Comparison of ENCODE assay signal across 13 mouse cellular contexts in the genomic region with DNA sequence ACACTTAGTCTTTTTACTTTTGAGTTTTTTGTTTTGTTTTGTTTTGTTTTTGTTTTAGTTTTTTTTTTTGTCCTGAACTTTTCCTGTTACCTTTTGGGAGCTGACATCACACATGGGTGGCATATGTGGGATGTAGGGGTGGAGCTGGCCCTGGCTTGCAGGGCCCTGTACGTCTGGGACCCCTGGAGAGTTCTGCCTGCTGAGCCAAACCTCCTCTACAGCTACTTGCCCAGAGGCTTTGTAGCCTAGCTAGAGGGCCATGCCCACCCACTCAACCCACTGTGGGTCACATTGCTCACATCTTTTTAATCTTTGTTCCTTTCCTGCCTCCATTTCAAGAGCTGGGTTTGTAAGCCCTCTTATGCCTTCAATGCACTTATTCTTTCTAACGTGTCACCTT. TPM values are rescaled to one million over a fixed set of nuclear protein-coding genes. Genes with fewer than 3 reads are reported as not detected.
A peak's percentile ranks its signal among the peaks of the same experiment; 100 is the strongest.
DNase-seq lines count a peak whose midpoint lies in the region; ATAC-seq lines count a peak whose summit lies in the region.
"Had no signal": no experiment of that assay in that cellular context is flagged by ENCODE, and none has a peak within 500 bp of the region (broad histone marks: within the 10 kb centered on the region; RNA-seq: fewer than 3 reads in every experiment).

No protein-coding gene starts in this region.

- H3K4me1 ChIP-seq in heart, embryonic 12.5 days (replicated peaks) = peaks cover 24% of the 10 kb centered on the region
- peaks cover 18% of the 10 kb centered on the region for H3K4me1 ChIP-seq in neural tube, embryonic 11.5 days (ENCODE audit: control insufficient read depth, insufficient read depth, low read length)
- peaks cover 29% of the 10 kb centered on the region for H3K4me1 ChIP-seq in midbrain, embryonic 13.5 days (replicated peaks)

- H3K4me2 ChIP-seq in heart, embryonic 12.5 days = no peak overlapping the region
- H3K4me2 ChIP-seq in neural tube, embryonic 11.5 days (ENCODE audit: low read depth) = no peak overlapping the region
- 0 out of 2 replicates have a peak overlapping the region, but pooled peaks have one; percentile 66 for H3K4me2 ChIP-seq in midbrain, embryonic 13.5 days (replicated peaks)

- peak overlapping the region; percentile 91 for H3K27ac ChIP-seq in heart, embryonic 12.5 days (ENCODE audit: poor library complexity, severe bottlenecking)
- H3K27ac ChIP-seq in neural tube, embryonic 11.5 days (ENCODE audit: low read depth, low read length) = peak overlapping the region; percentile 88; the same call in 1 of the 2 replicates
- peak overlapping the region; percentile 97 for H3K27ac ChIP-seq in midbrain, embryonic 13.5 days

- H3K36me3 ChIP-seq in heart, embryonic 12.5 days = peaks cover 67% of the 10 kb centered on the region
- H3K36me3 ChIP-seq in neural tube, embryonic 11.5 days (ENCODE audit: control insufficient read depth, insufficient read depth, low read length) = peaks cover 30% of the 10 kb centered on the region
- H3K36me3 ChIP-seq in midbrain, embryonic 13.5 days = peaks cover 56% of the 10 kb centered on the region

- H3K9me3 ChIP-seq in heart, embryonic 12.5 days (replicated peaks) = no peaks in the 10 kb centered on the region
- no peaks in the 10 kb centered on the region for H3K9me3 ChIP-seq in neural tube, embryonic 11.5 days (ENCODE audit: control insufficient read depth, low read length)
- no peaks in the 10 kb centered on the region for H3K9me3 ChIP-seq in midbrain, embryonic 13.5 days

- ATAC-seq in heart, embryonic 12.5 days (ENCODE audit: insufficient number of reproducible peaks, low FRiP score) = no peak
- ATAC-seq in neural tube, embryonic 11.5 days (ENCODE audit: insufficient read depth, low FRiP score, low TSS enrichment) = no peak
- no peak for ATAC-seq in midbrain, embryonic 13.5 days

- no peak overlapping the region for H3K9ac ChIP-seq in heart, embryonic 12.5 days
- H3K9ac ChIP-seq in neural tube, embryonic 11.5 days (ENCODE audit: low read length) = no peak overlapping the region
- H3K9ac ChIP-seq in midbrain, embryonic 13.5 days (replicated peaks) = no peak overlapping the region

- no peaks in the 10 kb centered on the region for H3K27me3 ChIP-seq in heart, embryonic 12.5 days (replicated peaks)
- no peaks in the 10 kb centered on the region for H3K27me3 ChIP-seq in neural tube, embryonic 11.5 days (ENCODE audit: control insufficient read depth, insufficient read depth, low read length)
- no peaks in the 10 kb centered on the region for H3K27me3 ChIP-seq in midbrain, embryonic 13.5 days
- H3K27me3 ChIP-seq: CH12.LX had no signal

- no peak for DNase-seq in heart, adult 9 months (ENCODE audit: low spot score in 2 of 2)
- no peak for DNase-seq in neural tube, embryonic 11.5 days (ENCODE audit: low spot score)
- DNase-seq in neural tube, embryonic 10.5 days (ENCODE audit: extremely low spot score, low spot score) = no peak
- DNase-seq in adrenal gland, postnatal 25 days = no peak
- DNase-seq in thymus, postnatal 4 days = no peak
- DNase-seq: gastrocnemius, postnatal 14 days; kidney, postnatal 4 days; retina, postnatal 1 day; thymus, postnatal 25 days had no signal

- 77% methylated on average over 2 of the region's 2 CpGs for WGBS in heart, embryonic 12.5 days
- 72% methylated on average over 2 of the region's 2 CpGs for WGBS in neural tube, embryonic 11.5 days
- WGBS in midbrain, embryonic 13.5 days = 69% methylated on average over 2 of the region's 2 CpGs

- H3K4me3 ChIP-seq in heart, embryonic 12.5 days = no peak overlapping the region
- H3K4me3 ChIP-seq in neural tube, embryonic 11.5 days (ENCODE audit: low read depth, low read length) = no peak overlapping the region
- H3K4me3 ChIP-seq in midbrain, embryonic 13.5 days (replicated peaks) = no peak overlapping the region

RNA-seq across cellular contexts. Expression of gene Tssc4, which starts 1.6 kb away (rescaled TPM):
- 57.1 and 61.7 TPM in 2 replicates for polyA plus RNA-seq in heart, embryonic 12.5 days (2016; fragmentation: Nextera tagmentation; extraction: Ambion mirVana)
- 68.8 and 70.2 TPM in 2 replicates for polyA plus RNA-seq in neural tube, embryonic 11.5 days (2014; fragmentation: Nextera tagmentation; extraction: Ambion mirVana)
- polyA plus RNA-seq in midbrain, embryonic 13.5 days (2015; fragmentation: Nextera tagmentation; extraction: Ambion mirVana) = 102 and 104 TPM in 2 replicates
- total RNA-seq in adrenal gland, postnatal 25 days (2021) = 32.2 and 32.7 TPM in 2 replicates

RNA-seq across cellular contexts. Expression of gene Cd81, which starts 14.9 kb away (rescaled TPM):
- 701 and 712 TPM in 2 replicates for polyA plus RNA-seq in heart, embryonic 12.5 days (2016; fragmentation: Nextera tagmentation; extraction: Ambion mirVana)
- polyA plus RNA-seq in neural tube, embryonic 11.5 days (2014; fragmentation: Nextera tagmentation; extraction: Ambion mirVana) = 282 and 291 TPM in 2 replicates
- polyA plus RNA-seq in midbrain, embryonic 13.5 days (2015; fragmentation: Nextera tagmentation; extraction: Ambion mirVana) = 248 and 257 TPM in 2 replicates
- 757 and 789 TPM in 2 replicates for total RNA-seq in adrenal gland, postnatal 25 days (2021)

RNA-seq across cellular contexts. Expression of gene Trpm5, which starts 27.0 kb away (rescaled TPM):
- 3.8 and 4.3 TPM in 2 replicates for polyA plus RNA-seq in heart, embryonic 12.5 days (2016; fragmentation: Nextera tagmentation; extraction: Ambion mirVana)
- 0.68 and 0.77 TPM in 2 replicates for polyA plus RNA-seq in neural tube, embryonic 11.5 days (2014; fragmentation: Nextera tagmentation; extraction: Ambion mirVana)
- 0.95 and 1.2 TPM in 2 replicates for polyA plus RNA-seq in midbrain, embryonic 13.5 days (2015; fragmentation: Nextera tagmentation; extraction: Ambion mirVana)
- 0.24 TPM in 1 of 2 replicates, not detected in the other for total RNA-seq in adrenal gland, postnatal 25 days (2021)

RNA-seq across cellular contexts. Expression of gene Kcnq1, which starts 38.7 kb away (rescaled TPM):
- polyA plus RNA-seq in heart, embryonic 12.5 days (2016; fragmentation: Nextera tagmentation; extraction: Ambion mirVana) = 12.9 and 15.8 TPM in 2 replicates
- 1.6 and 1.7 TPM in 2 replicates for polyA plus RNA-seq in neural tube, embryonic 11.5 days (2014; fragmentation: Nextera tagmentation; extraction: Ambion mirVana)
- polyA plus RNA-seq in midbrain, embryonic 13.5 days (2015; fragmentation: Nextera tagmentation; extraction: Ambion mirVana) = 0.82 and 0.89 TPM in 2 replicates
- total RNA-seq in adrenal gland, postnatal 25 days (2021) = 3.5 and 3.6 TPM in 2 replicates
- total RNA-seq: CH12.LX; hematopoietic stem cell, adult 5-6 weeks had no signal
